ENCODE assay signal across 20 mouse cellular contexts in genomic region chr12:26454682-26455081, GRCm38 (mm10). TPM values are rescaled to one million over a fixed set of nuclear protein-coding genes. Genes with fewer than 3 reads are reported as not detected.
DNase-seq lines count a peak whose midpoint lies in the region; ATAC-seq and TF ChIP-seq lines count a peak whose summit lies in the region.
"Had no signal": no experiment of that assay in that cellular context is flagged by ENCODE, and none has a peak within 500 bp of the region (broad histone marks: within the 10 kb centered on the region; RNA-seq: fewer than 3 reads in every experiment).

No protein-coding gene starts in this region.

- H3K9ac ChIP-seq in kidney, embryonic 16.5 days (replicated peaks; ENCODE audit: low read length): no peak overlapping the region
- no peak overlapping the region for H3K9ac ChIP-seq in intestine, postnatal 0 days (ENCODE audit: low read depth, low read length)
- no peak overlapping the region for H3K9ac ChIP-seq in midbrain, embryonic 11.5 days (ENCODE audit: low read length)
- H3K9ac ChIP-seq: hindbrain, embryonic 15.5 days; limb, embryonic 12.5 days; neural tube, embryonic 15.5 days had no signal

- TF ChIP-seq CTCF in intestine, postnatal 0 days (IDR thresholded peaks at IDR 0.05; ENCODE audit: low read depth): no peak

- H3K9me3 ChIP-seq in kidney, embryonic 16.5 days (ENCODE audit: low read length): no peaks in the 10 kb centered on the region
- H3K9me3 ChIP-seq in intestine, postnatal 0 days (ENCODE audit: control insufficient read depth): no peaks in the 10 kb centered on the region
- no peaks in the 10 kb centered on the region for H3K9me3 ChIP-seq in midbrain, embryonic 11.5 days (ENCODE audit: control insufficient read depth, low read length)
- H3K9me3 ChIP-seq: hindbrain, embryonic 15.5 days; limb, embryonic 12.5 days; neural tube, embryonic 15.5 days had no signal

- peak overlapping the region; percentile 28; the same call in 1 of the 2 replicates for H3K4me2 ChIP-seq in kidney, embryonic 16.5 days (replicated peaks; ENCODE audit: low read depth, low read length)
- H3K4me2 ChIP-seq in intestine, postnatal 0 days (replicated peaks; ENCODE audit: low read depth): peak overlapping the region; percentile 38; the same call in 1 of the 2 replicates
- H3K4me2 ChIP-seq in midbrain, embryonic 11.5 days: no peak overlapping the region
- H3K4me2 ChIP-seq: heart, embryonic 11.5 days; hindbrain, embryonic 15.5 days; limb, embryonic 12.5 days; neural tube, embryonic 15.5 days had no signal

- no peaks in the 10 kb centered on the region for H3K27me3 ChIP-seq in kidney, embryonic 16.5 days (ENCODE audit: insufficient read depth, low read length)
- no peaks in the 10 kb centered on the region for H3K27me3 ChIP-seq in intestine, postnatal 0 days (replicated peaks; ENCODE audit: control insufficient read depth, insufficient read depth, low read length)
- no peaks in the 10 kb centered on the region for H3K27me3 ChIP-seq in midbrain, embryonic 11.5 days (ENCODE audit: control insufficient read depth, insufficient read depth, low read length)
- H3K27me3 ChIP-seq: hindbrain, embryonic 15.5 days; limb, embryonic 12.5 days; neural tube, embryonic 15.5 days had no signal

- DNase-seq in adrenal gland, postnatal 14 days: peak; percentile 30
- DNase-seq in adrenal gland, adult 18-20 months (ENCODE audit: low spot score in 2 of 2): no peak
- no peak for DNase-seq in kidney, adult 18-20 months
- DNase-seq in NIH3T3 (ENCODE audit: low read depth): peak; percentile 27
- no peak for DNase-seq in midbrain, embryonic 11.5 days (ENCODE audit: low spot score, missing footprints)
- DNase-seq: cerebellum, adult 11-12 months; gastrocnemius, postnatal 10 days; heart, postnatal 36 days; kidney, postnatal 10 days; midbrain, embryonic 14.5 days; right cerebral cortex, postnatal 25 days; thymus, postnatal 14 days had no signal

- H3K27ac ChIP-seq in kidney, embryonic 16.5 days (ENCODE audit: low read length): 0 out of 2 replicates have a peak overlapping the region, but pooled peaks have one; percentile 12
- H3K27ac ChIP-seq in intestine, postnatal 0 days (ENCODE audit: low read depth, low read length): no peak overlapping the region
- H3K27ac ChIP-seq in midbrain, embryonic 11.5 days (ENCODE audit: low read depth, low read length): no peak overlapping the region
- H3K27ac ChIP-seq: hindbrain, embryonic 15.5 days; limb, embryonic 12.5 days; neural tube, embryonic 15.5 days had no signal

- H3K4me1 ChIP-seq in kidney, embryonic 16.5 days (ENCODE audit: insufficient read depth, low read length): peaks cover 14% of the 10 kb centered on the region
- peaks cover 4% of the 10 kb centered on the region; the same call in 1 of the 2 replicates for H3K4me1 ChIP-seq in intestine, postnatal 0 days (replicated peaks; ENCODE audit: control insufficient read depth, insufficient read depth, low read length)
- no peaks in the 10 kb centered on the region for H3K4me1 ChIP-seq in midbrain, embryonic 11.5 days (ENCODE audit: control insufficient read depth, insufficient read depth, low read length)

- ATAC-seq in kidney, embryonic 16.5 days (ENCODE audit: low FRiP score, low TSS enrichment): no peak
- ATAC-seq in intestine, postnatal 0 days: peak; percentile 12; the same call in 1 of the 2 replicates
- ATAC-seq in midbrain, embryonic 11.5 days (ENCODE audit: low FRiP score): no peak
- ATAC-seq: activated CD4-positive, CD25-positive, alpha-beta regulatory T cell, adult 4 months had no signal

- 33% methylated on average over 5 of the region's 5 CpGs for WGBS in kidney, embryonic 16.5 days
- WGBS in intestine, postnatal 0 days: 41% methylated on average over 5 of the region's 5 CpGs
- 71% methylated on average over 5 of the region's 5 CpGs for WGBS in midbrain, embryonic 11.5 days

- no peaks in the 10 kb centered on the region for H3K36me3 ChIP-seq in kidney, embryonic 16.5 days (ENCODE audit: insufficient read depth, low read length)
- H3K36me3 ChIP-seq in intestine, postnatal 0 days (ENCODE audit: control insufficient read depth, insufficient read depth): no peaks in the 10 kb centered on the region
- no peaks in the 10 kb centered on the region for H3K36me3 ChIP-seq in midbrain, embryonic 11.5 days (ENCODE audit: control insufficient read depth, insufficient read depth, low read length)
- H3K36me3 ChIP-seq: hindbrain, embryonic 15.5 days; limb, embryonic 12.5 days; neural tube, embryonic 15.5 days had no signal

- peak overlapping the region; percentile 27 for H3K4me3 ChIP-seq in kidney, embryonic 16.5 days (ENCODE audit: low read length)
- no peak overlapping the region for H3K4me3 ChIP-seq in intestine, postnatal 0 days (ENCODE audit: low read depth, low read length)
- H3K4me3 ChIP-seq in midbrain, embryonic 11.5 days (ENCODE audit: low read depth, low read length): no peak overlapping the region
- H3K4me3 ChIP-seq: hindbrain, embryonic 15.5 days; limb, embryonic 12.5 days; myocyte; neural tube, embryonic 15.5 days had no signal

RNA-seq across cellular contexts. Expression of gene Rsad2, which starts 1.6 kb away (rescaled TPM):
- 26.6 and 27.1 TPM in 2 replicates for total RNA-seq in adrenal gland, postnatal 14 days (2021)
- 10 to 100 TPM; 12.3 to 17.7 TPM for total RNA-seq in adrenal gland, adult 18-20 months (2021)
- 27.3 and 28.0 TPM in 2 replicates for polyA plus RNA-seq in kidney, embryonic 16.5 days (2015; fragmentation: Nextera tagmentation; extraction: Ambion mirVana)
- polyA plus RNA-seq in intestine, postnatal 0 days (2015; fragmentation: Nextera tagmentation; extraction: Ambion mirVana): 10.8 and 13.1 TPM in 2 replicates
- polyA plus RNA-seq in midbrain, embryonic 11.5 days (2014; fragmentation: Nextera tagmentation; extraction: Ambion mirVana): 0.14 and 0.18 TPM in 2 replicates

RNA-seq across cellular contexts. Expression of gene Cmpk2, which starts 14.3 kb away (rescaled TPM):
- 17.1 and 18.2 TPM in 2 replicates for total RNA-seq in adrenal gland, postnatal 14 days (2021)
- 10 to 100 TPM; 10.2 to 17.1 TPM for total RNA-seq in adrenal gland, adult 18-20 months (2021)
- 8.9 and 9.2 TPM in 2 replicates for polyA plus RNA-seq in kidney, embryonic 16.5 days (2015; fragmentation: Nextera tagmentation; extraction: Ambion mirVana)
- 14.2 and 15.0 TPM in 2 replicates for polyA plus RNA-seq in intestine, postnatal 0 days (2015; fragmentation: Nextera tagmentation; extraction: Ambion mirVana)
- polyA plus RNA-seq in midbrain, embryonic 11.5 days (2014; fragmentation: Nextera tagmentation; extraction: Ambion mirVana): 7.6 and 7.8 TPM in 2 replicates
- polyA plus RNA-seq: myocyte had no signal

RNA-seq across cellular contexts. Expression of gene Rnf144a, which starts 39.6 kb away (rescaled TPM):
- 24.1 and 33.5 TPM in 2 replicates for total RNA-seq in adrenal gland, postnatal 14 days (2021)
- 10 to 100 TPM; 18.6 to 19.2 TPM for total RNA-seq in adrenal gland, adult 18-20 months (2021)
- 35.1 and 38.6 TPM in 2 replicates for polyA plus RNA-seq in kidney, embryonic 16.5 days (2015; fragmentation: Nextera tagmentation; extraction: Ambion mirVana)
- polyA plus RNA-seq in intestine, postnatal 0 days (2015; fragmentation: Nextera tagmentation; extraction: Ambion mirVana): 4.4 and 5.5 TPM in 2 replicates
- polyA plus RNA-seq in midbrain, embryonic 11.5 days (2014; fragmentation: Nextera tagmentation; extraction: Ambion mirVana): 24.7 and 25.5 TPM in 2 replicates
- polyA plus RNA-seq: myocyte had no signal

Comparison
In these comparisons a context has a peak if more than half of its experiments do, and no peak if none do; other contexts are left out.
1. DNase-seq: peak in adrenal gland, postnatal 14 days (single experiment) and NIH3T3 (single experiment); none in adrenal gland, adult 18-20 months (0 of 2), kidney, adult 18-20 months (single experiment) and midbrain, embryonic 11.5 days (single experiment).
2. RNA of gene Rsad2, which starts 1.6 kb away (polyA plus RNA-seq): 27.3 to 28.0 TPM in kidney, embryonic 16.5 days and 10.8 to 13.1 TPM in intestine, postnatal 0 days; 0.14 to 0.18 TPM in midbrain, embryonic 11.5 days; every median in the first group is over 10 times any median in the second.